Mouse (Mus musculus) forebrain, embryonic 10.5 days (tissue): Measurements from ENCODE around the gene Dync1i2. TPM values are rescaled to one million over a fixed set of nuclear protein-coding genes. Genes with fewer than 3 reads are reported as not detected.

Experiments used
- DNase-seq: peaks from one replicate; pipeline ENCODE4 v3.0.0-alpha.2; 2017; ENCODE audit warnings: low spot score; ENCODE audit errors: extremely low spot score
- H3K27ac ChIP-seq: fragments of 300-500 bp; sonication (generic); 2 replicates; pipeline ENCODE4 v1.5.1; 2016; ENCODE audit warnings: mild to moderate bottlenecking
- H3K27me3 ChIP-seq: fragments of 300-500 bp; sonication (generic); 2 replicates; pipeline ENCODE4 v1.6.1; 2016; ENCODE audit warnings: mild to moderate bottlenecking; ENCODE audit not compliant: poor library complexity, severe bottlenecking
- H3K36me3 ChIP-seq: fragments of 300-500 bp; sonication (generic); replicated peaks from 2 replicates; pipeline ENCODE4 v1.6.1; 2016; ENCODE audit warnings: mild to moderate bottlenecking, moderate library complexity
- H3K4me1 ChIP-seq: fragments of 300-500 bp; sonication (generic); 2 replicates; pipeline ENCODE4 v1.6.1; 2016
- H3K4me3 ChIP-seq: fragments of 300-500 bp; sonication (generic); 2 replicates; pipeline ENCODE4 v1.5.1; 2016; ENCODE audit warnings: mild to moderate bottlenecking, moderate library complexity
- H3K9me3 ChIP-seq: fragments of 300-500 bp; sonication (generic); 2 replicates; pipeline ENCODE4 v1.6.1; 2016; ENCODE audit warnings: mild to moderate bottlenecking, moderate library complexity
- WGBS: fragments of 180-500 bp; shearing (Covaris S2); methylation state at CpG from one replicate; pipeline ENCODE4 v1.1.7; 2016; 5-methylcytosine and 5-hydroxymethylcytosine counted together
- polyA plus RNA-seq: library from polyadenylated mRNA; unstranded; fragments of >200 nt; fragmentation: Nextera tagmentation; extraction: Ambion mirVana; gene quantifications from 2 replicates; pipeline ENCODE4 v1.2.1, GENCODE M21; 2016

Gene Dync1i2
- polyA plus RNA-seq, 1 experiment from 2014 or later: 102 TPM

- Histone ChIP-seq H3K4me1 (peaks cover 33% of the 10 kb centered on the region), H3K9me3 (peaks cover 4% of the 10 kb centered on the region; the same call in 1 of the 2 replicates), H3K27me3 (peaks cover 32% of the 10 kb centered on the region), H3K27ac (peak overlapping the region; percentile 76), H3K36me3 (no peaks in the 10 kb centered on the region), H3K4me3 (peak overlapping the region; percentile 42)
- peak; percentile 17 for DNase-seq
- 13% methylated on average over 16 of the region's 16 CpGs for WGBS
Observed at GRCm38 (mm10) chr2:71191391-71192194, 19.9 kb upstream of the Dync1i2 start.

DNA sequence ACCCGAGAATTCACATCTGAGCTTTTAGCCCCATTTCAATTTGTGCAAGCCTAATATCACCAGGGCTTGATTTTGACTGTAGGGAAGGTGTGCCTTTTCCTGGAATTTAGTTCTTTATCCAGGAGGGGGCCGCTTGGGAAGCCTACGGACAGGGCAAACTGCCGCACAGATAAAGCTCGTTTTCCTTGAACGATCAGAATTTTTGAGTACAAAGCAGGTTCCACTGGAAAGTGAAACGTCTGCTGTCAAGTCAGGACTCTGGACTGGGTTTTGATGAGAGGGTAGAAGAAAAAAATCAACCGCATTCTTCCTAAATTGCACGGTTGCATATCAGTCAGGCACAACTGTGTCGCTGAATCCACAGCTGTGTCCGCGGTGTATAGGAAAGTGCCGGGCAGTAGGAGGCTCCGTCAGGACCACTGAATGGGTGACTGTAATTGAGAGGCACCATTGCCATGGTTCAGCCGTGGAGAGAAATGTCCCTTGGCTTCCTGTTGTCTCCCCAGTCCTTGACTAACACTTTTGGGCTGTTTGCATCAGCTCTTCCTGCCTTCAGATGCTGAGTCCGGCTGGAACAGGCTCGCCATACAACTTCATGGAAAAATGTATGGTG, 19.2 kb upstream of the Dync1i2 start:
- 44% methylated on average over 17 of the region's 17 CpGs for WGBS
- Histone ChIP-seq H3K27ac (peak overlapping the region; percentile 76), H3K9me3 (peaks cover 2% of the 10 kb centered on the region; the same call in 1 of the 2 replicates), H3K4me3 (peak overlapping the region; percentile 42), H3K27me3 (peaks cover 32% of the 10 kb centered on the region), H3K4me1 (peaks cover 33% of the 10 kb centered on the region), H3K36me3 (no peaks in the 10 kb centered on the region)
- peak; percentile 25 for DNase-seq

GRCm38 (mm10) chr2:71194137-71194960, 17.2 kb upstream of the Dync1i2 start:
- Histone ChIP-seq H3K36me3 (no peaks in the 10 kb centered on the region), H3K27me3 (peaks cover 27% of the 10 kb centered on the region), H3K4me1 (peaks cover 28% of the 10 kb centered on the region), H3K4me3 (no peak overlapping the region), H3K9me3 (no peaks in the 10 kb centered on the region), H3K27ac (no peak overlapping the region)
- WGBS: 86% methylated on average over 10 of the region's 10 CpGs
- no peak for DNase-seq

DNA sequence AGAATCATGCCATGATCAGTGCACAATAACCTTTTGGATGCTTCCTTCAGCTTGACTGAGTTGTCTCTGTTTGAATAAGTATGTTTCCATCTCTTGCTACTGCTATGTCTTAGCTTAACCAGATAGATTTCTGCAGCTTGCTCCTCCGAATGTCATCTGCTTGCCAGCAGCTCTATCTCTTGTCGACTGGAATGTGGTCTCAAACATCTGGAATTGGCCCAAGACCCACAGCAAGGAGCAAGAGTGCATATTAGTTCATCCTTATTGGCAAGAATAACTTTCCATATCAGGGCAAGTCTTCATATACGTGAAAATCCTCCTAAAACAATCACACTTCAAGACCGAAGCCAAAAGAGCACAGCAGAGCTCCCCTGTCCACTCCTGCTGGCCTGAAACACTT, 14.6 kb upstream of the Dync1i2 start:
- H3K27me3 ChIP-seq: peaks cover 15% of the 10 kb centered on the region; the same call in 1 of the 2 replicates
- H3K9me3 ChIP-seq: no peaks in the 10 kb centered on the region
- DNase-seq: no peak
- 86% methylated on average over 4 of the region's 4 CpGs for WGBS
- H3K36me3 ChIP-seq: no peaks in the 10 kb centered on the region
- H3K4me3 ChIP-seq: no peak overlapping the region
- no peak overlapping the region for H3K27ac ChIP-seq
- H3K4me1 ChIP-seq: peaks cover 10% of the 10 kb centered on the region

GRCm38 (mm10) chr2:71198907-71199306, 12.6 kb upstream of the Dync1i2 start:
- WGBS: 77% methylated on average over 3 of the region's 3 CpGs
- Histone ChIP-seq H3K9me3 (no peaks in the 10 kb centered on the region), H3K4me1 (no peaks in the 10 kb centered on the region), H3K27me3 (no peaks in the 10 kb centered on the region), H3K27ac (no peak overlapping the region), H3K36me3 (no peaks in the 10 kb centered on the region), H3K4me3 (no peak overlapping the region)
- no peak for DNase-seq

DNA sequence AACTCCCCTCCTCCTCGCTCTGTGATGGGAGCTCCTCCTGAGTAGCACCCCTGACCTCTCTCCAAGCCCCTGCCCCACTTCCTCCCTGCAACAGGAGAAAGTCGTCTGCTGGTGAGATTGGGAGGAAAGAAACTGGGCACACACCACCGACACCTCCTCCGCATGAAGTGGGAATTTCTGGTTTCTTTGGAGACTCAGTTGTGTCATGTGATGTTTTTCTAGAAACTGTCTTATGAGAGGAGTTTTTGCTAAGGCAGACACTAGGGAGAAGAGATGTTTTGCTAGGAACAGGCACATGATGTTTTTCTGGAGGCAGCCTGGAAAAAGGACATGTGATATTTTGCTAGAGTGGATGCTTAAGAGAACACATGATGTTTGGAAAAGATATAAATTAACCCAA, 11.0 kb upstream of the Dync1i2 start:
- Histone ChIP-seq H3K27ac (no peak overlapping the region), H3K9me3 (no peaks in the 10 kb centered on the region), H3K4me3 (no peak overlapping the region), H3K36me3 (no peaks in the 10 kb centered on the region), H3K27me3 (no peaks in the 10 kb centered on the region), H3K4me1 (no peaks in the 10 kb centered on the region)
- 69% methylated on average over 4 of the region's 4 CpGs for WGBS
- no peak for DNase-seq

DNA sequence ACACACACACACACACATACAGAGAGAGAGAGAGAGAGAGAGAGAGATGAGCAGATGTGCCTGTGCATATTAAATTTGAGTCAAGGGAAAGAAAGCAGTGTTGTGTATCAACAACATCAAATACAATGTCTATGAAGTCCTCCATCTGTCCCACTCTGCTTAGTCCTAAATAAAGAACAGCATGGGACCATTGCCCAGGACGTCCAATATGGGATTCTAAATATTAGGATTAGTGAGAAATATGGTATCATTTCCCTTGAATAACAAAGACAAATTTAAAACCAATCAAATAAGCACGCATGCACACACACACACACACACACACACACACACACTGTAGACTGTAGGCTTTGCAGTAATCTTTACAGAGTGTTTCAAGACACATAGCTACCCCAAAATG, 9.6 kb upstream of the Dync1i2 start:
- WGBS: 86% methylated on average over 2 of the region's 2 CpGs
- H3K36me3 ChIP-seq: no peaks in the 10 kb centered on the region
- H3K9me3 ChIP-seq: no peaks in the 10 kb centered on the region
- no peaks in the 10 kb centered on the region for H3K27me3 ChIP-seq
- H3K27ac ChIP-seq: no peak overlapping the region
- no peak for DNase-seq
- H3K4me1 ChIP-seq: no peaks in the 10 kb centered on the region
- no peak overlapping the region for H3K4me3 ChIP-seq

DNA sequence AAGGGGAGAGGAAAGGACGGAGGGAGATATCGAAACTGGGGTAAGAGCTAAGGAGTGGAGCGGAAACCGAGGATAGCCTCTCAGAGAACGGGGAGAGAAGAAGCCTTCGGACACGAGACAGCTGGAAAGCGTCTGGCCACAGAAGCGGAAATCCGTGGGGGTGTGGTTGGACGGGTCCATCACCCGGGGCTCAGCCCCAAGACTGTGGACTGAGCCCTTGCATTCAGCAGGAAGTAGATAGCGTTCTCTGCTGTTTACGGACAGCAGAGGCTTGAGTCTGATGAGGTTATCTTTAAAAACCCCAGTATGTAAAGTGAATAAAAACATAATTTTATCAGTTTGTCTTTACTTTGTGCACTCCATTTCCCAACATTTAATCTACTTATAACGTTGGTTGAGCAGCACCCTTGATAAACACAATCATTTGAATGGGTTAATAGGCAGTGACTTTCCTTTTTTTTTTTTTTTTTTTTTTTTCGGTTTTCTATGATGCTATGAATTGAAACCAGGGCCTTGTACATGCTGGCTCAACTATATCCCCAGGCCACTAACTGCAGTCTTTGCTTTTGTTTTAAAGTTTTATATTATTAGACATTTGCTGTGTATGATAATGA, 7.6 kb upstream of the Dync1i2 start:
- Histone ChIP-seq H3K4me3 (no peak overlapping the region), H3K36me3 (no peaks in the 10 kb centered on the region), H3K4me1 (no peaks in the 10 kb centered on the region), H3K9me3 (no peaks in the 10 kb centered on the region), H3K27me3 (no peaks in the 10 kb centered on the region), H3K27ac (no peak overlapping the region)
- WGBS: 82% methylated on average over 16 of the region's 16 CpGs
- no peak for DNase-seq

DNA sequence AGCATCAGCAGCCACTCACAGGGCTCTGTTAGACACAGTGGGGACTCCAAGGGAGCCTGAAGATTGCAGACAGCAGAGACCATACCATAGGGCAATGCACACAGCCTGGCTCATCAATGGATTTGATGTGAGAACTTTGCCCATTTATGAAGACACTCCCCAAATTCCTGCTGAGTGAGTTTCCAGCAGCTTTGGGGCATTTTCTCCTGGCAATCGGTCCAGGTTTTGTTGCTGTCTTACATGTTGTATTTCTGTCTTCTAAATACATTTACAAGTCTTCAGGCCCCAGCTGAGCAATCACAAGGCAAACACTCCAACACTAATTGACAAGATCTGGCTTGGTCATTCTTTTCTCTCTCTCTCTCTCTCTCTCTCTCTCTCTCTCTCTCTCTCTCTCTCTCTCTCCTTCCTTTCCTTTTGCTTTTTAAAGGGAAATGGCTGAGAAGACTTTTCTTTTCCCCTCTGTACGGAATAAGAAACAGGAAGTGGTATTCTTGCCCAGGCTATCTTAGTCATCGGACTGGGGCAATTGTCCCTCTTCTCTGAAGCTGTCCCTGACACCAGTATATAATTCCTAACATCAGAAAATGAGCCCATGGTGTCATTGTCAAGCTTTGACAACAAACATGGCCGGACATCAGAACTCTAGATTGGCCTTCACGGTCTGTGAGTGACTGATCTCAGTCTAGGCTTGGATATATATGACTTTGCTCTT, 2.3 kb upstream of the Dync1i2 start:
- Histone ChIP-seq H3K27me3 (no peaks in the 10 kb centered on the region), H3K9me3 (no peaks in the 10 kb centered on the region), H3K36me3 (peaks cover 4% of the 10 kb centered on the region; the same call in 1 of the 2 replicates), H3K27ac (no peak overlapping the region), H3K4me1 (peaks cover 11% of the 10 kb centered on the region), H3K4me3 (no peak overlapping the region)
- 85% methylated on average over 5 of the region's 5 CpGs for WGBS
- DNase-seq: no peak

DNA sequence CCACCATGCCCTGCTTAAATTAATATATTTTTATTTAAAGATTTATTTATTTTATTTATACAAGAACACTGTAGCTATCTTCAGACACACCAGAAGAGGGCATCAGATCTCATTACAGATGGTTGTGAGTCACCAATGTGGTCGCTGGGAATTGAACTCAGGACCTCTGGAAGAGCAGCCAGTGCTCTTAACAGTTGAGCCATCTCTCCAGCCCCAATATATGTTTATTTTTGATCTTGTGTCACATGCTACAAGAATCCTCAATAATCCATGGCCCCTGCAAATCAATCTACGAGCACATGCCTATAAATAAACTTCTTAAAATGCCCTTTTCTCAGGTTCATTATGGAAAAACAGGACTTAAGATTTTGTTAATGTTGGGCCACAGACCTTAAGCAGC, 410 bp upstream of the Dync1i2 start:
- H3K36me3 ChIP-seq: peaks cover 21% of the 10 kb centered on the region
- H3K4me1 ChIP-seq: peaks cover 11% of the 10 kb centered on the region
- WGBS: 93% methylated on average over 2 of the region's 2 CpGs
- no peaks in the 10 kb centered on the region for H3K9me3 ChIP-seq
- peak overlapping the region; percentile 87 for H3K4me3 ChIP-seq
- H3K27ac ChIP-seq: peak overlapping the region; percentile 93
- H3K27me3 ChIP-seq: no peaks in the 10 kb centered on the region
- DNase-seq: no peak

DNA sequence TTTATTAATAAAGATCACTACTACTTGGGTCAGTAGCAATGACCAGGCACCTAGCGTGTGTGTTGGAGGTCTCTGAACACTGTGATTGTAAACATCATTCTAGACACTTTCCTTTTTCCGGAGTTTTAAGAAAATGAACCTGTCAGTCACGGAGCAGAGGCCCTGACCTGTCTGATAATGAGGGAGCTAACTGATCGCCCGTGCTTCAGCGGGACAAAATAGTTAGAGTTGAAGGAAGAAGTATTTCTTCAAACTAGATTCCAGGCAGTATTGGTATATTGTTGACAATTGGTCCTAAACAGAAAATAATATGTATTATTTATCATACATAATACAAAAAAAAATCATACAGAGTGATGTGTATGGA, 837 bp downstream of the Dync1i2 start:
- peaks cover 17% of the 10 kb centered on the region for H3K4me1 ChIP-seq
- H3K4me3 ChIP-seq: peak overlapping the region; percentile 87
- H3K27me3 ChIP-seq: no peaks in the 10 kb centered on the region
- no peak for DNase-seq
- H3K36me3 ChIP-seq: peaks cover 33% of the 10 kb centered on the region
- WGBS: 4% methylated on average over 6 of the region's 6 CpGs
- H3K27ac ChIP-seq: peak overlapping the region; percentile 93
- no peaks in the 10 kb centered on the region for H3K9me3 ChIP-seq

DNA sequence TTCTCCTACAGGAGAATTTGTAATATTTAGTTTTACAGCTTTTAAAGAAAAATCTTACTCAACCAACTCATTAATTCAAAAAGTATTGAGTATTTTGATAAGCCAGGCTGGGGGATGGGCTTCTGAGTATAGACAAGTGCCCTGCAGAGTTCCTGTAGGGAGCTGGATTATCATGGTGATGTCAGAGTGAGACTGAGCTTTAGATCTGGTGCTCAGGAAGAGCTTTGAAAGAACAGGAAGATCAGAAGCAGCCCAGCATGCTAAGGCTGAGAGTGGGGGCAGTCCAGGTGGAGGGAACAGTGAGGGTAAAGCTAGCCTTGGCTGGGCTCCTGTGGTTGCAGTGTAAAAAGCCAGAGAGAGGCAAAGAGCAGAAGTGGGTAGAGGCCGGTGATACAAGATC, 9.5 kb downstream of the Dync1i2 start:
- Histone ChIP-seq H3K4me3 (no peak overlapping the region), H3K36me3 (peaks cover 96% of the 10 kb centered on the region)
- WGBS: 73% methylated on average over 1 of the region's 1 CpGs

More for the DNA sequence above, 9.5 kb downstream of the Dync1i2 start:
- no peak for DNase-seq
- H3K27me3 ChIP-seq: no peaks in the 10 kb centered on the region
- H3K4me1 ChIP-seq: peaks cover 7% of the 10 kb centered on the region; the same call in 1 of the 2 replicates
- H3K27ac ChIP-seq: no peak overlapping the region
- H3K9me3 ChIP-seq: no peaks in the 10 kb centered on the region
